Mouse (Mus musculus): Measurements from ENCODE around the gene Epc2. TPM values are rescaled to one million over a fixed set of nuclear protein-coding genes. Genes with fewer than 3 reads are reported as not detected.

Epc2 gene
- 11.9 and 12.7 TPM in 2 replicates for polyA plus RNA-seq (2014; fragmentation: Nextera tagmentation; extraction: Ambion mirVana)

GRCm38 (mm10) chr2:49450931-49451636, at the start of gene Epc2:
Epc2 (plus strand) TSS chr2:49451486.
- Histone ChIP-seq H3K9me3 (ENCODE audit: control insufficient read depth, low read length) (no peaks in the 10 kb centered on the region), H3K9ac (ENCODE audit: low read length) (peak within 1 kb of the TSS; percentile 99), H3K36me3 (ENCODE audit: control insufficient read depth, insufficient read depth, low read length) (no peaks in the 10 kb centered on the region), H3K27me3 (ENCODE audit: control insufficient read depth, insufficient read depth, low read length) (no peaks in the 10 kb centered on the region), H3K27ac (replicated peaks; ENCODE audit: low read depth, low read length) (peak within 1 kb of the TSS; percentile 100), H3K4me2 (ENCODE audit: low read depth, severe bottlenecking) (peak within 1 kb of the TSS; percentile 83), H3K4me3 (ENCODE audit: low read depth, low read length) (peak within 1 kb of the TSS; percentile 80), H3K4me1 (ENCODE audit: control insufficient read depth, insufficient read depth, low read length) (peaks cover 10% of the 10 kb centered on the region)
- WGBS = 0% methylated on average over 66 of the region's 88 CpGs
- ATAC-seq (ENCODE audit: insufficient number of reproducible peaks, low FRiP score, low TSS enrichment, low read depth) (peak; percentile 77), DNase-seq (ENCODE audit: low spot score) (peak; percentile 92)

GRCm38 (mm10) chr2:49405954-49406353, 45.3 kb upstream of the Epc2 start:
- Histone ChIP-seq H3K4me2 (ENCODE audit: low read depth, severe bottlenecking) (no peak overlapping the region), H3K27ac (replicated peaks; ENCODE audit: low read depth, low read length) (no peak overlapping the region), H3K9me3 (ENCODE audit: control insufficient read depth, low read length) (no peaks in the 10 kb centered on the region), H3K9ac (ENCODE audit: low read length) (no peak overlapping the region), H3K4me1 (ENCODE audit: control insufficient read depth, insufficient read depth, low read length) (no peaks in the 10 kb centered on the region), H3K36me3 (ENCODE audit: control insufficient read depth, insufficient read depth, low read length) (no peaks in the 10 kb centered on the region), H3K4me3 (ENCODE audit: low read depth, low read length) (no peak overlapping the region), H3K27me3 (ENCODE audit: control insufficient read depth, insufficient read depth, low read length) (no peaks in the 10 kb centered on the region)
- 30% methylated on average over 2 of the region's 2 CpGs for WGBS
- no peak for ATAC-seq (ENCODE audit: insufficient number of reproducible peaks, low FRiP score, low TSS enrichment, low read depth)
- DNase-seq (ENCODE audit: low spot score) = no peak

DNA sequence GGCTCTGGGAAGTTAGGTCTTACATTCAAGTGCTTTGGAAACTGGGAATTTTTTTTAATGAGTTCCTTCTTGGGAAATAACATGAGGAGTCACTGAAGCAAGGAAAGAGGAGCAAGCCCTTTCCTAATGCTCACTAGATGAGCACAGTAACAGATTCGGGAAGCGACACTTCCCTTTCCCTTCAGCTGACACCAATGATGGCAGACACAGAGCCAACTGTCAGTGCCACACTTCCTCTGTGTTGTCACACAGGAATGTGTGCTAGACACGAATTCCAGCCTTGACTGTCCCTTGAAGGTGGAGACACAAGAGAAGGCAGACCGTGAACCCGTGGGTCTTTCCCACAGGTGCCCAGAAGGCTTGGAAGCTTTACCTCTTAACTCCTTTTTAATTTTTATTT, 39.6 kb upstream of the Epc2 start:
- no peak for DNase-seq (ENCODE audit: low spot score)
- no peak overlapping the region for H3K9ac ChIP-seq (ENCODE audit: low read length)
- no peaks in the 10 kb centered on the region for H3K4me1 ChIP-seq (ENCODE audit: control insufficient read depth, insufficient read depth, low read length)
- no peak overlapping the region for H3K4me2 ChIP-seq (ENCODE audit: low read depth, severe bottlenecking)
- H3K27ac ChIP-seq (replicated peaks; ENCODE audit: low read depth, low read length) = no peak overlapping the region
- no peaks in the 10 kb centered on the region for H3K36me3 ChIP-seq (ENCODE audit: control insufficient read depth, insufficient read depth, low read length)
- H3K9me3 ChIP-seq (ENCODE audit: control insufficient read depth, low read length) = no peaks in the 10 kb centered on the region
- 88% methylated on average over 5 of the region's 5 CpGs for WGBS
- no peak overlapping the region for H3K4me3 ChIP-seq (ENCODE audit: low read depth, low read length)
- no peaks in the 10 kb centered on the region for H3K27me3 ChIP-seq (ENCODE audit: control insufficient read depth, insufficient read depth, low read length)
- no peak for ATAC-seq (ENCODE audit: insufficient number of reproducible peaks, low FRiP score, low TSS enrichment, low read depth)

DNA sequence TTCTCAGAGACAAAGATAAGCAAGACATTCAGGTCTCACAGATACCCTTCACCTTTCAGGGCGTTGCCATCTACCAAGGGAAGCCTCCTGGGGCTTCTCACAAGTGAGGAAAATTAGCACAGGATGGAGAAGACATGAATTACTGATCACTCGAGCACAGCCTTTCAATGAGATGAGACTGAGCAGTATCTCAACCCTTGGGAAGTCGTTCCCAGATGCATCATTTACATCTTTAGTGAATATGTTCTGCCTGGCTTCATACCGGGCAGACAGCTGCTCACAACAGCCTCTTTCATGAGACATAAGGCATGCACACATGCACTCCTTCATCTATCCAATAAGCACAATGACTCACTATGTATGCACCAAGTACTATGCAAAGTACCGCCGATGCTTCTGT, 38.7 kb upstream of the Epc2 start:
- no peak overlapping the region for H3K9ac ChIP-seq (ENCODE audit: low read length)
- H3K4me2 ChIP-seq (ENCODE audit: low read depth, severe bottlenecking) = no peak overlapping the region
- no peak overlapping the region for H3K4me3 ChIP-seq (ENCODE audit: low read depth, low read length)
- H3K27me3 ChIP-seq (ENCODE audit: control insufficient read depth, insufficient read depth, low read length) = no peaks in the 10 kb centered on the region
- H3K36me3 ChIP-seq (ENCODE audit: control insufficient read depth, insufficient read depth, low read length) = no peaks in the 10 kb centered on the region
- H3K4me1 ChIP-seq (ENCODE audit: control insufficient read depth, insufficient read depth, low read length) = no peaks in the 10 kb centered on the region
- no peak for ATAC-seq (ENCODE audit: insufficient number of reproducible peaks, low FRiP score, low TSS enrichment, low read depth)
- no peak for DNase-seq (ENCODE audit: low spot score)
- H3K27ac ChIP-seq (replicated peaks; ENCODE audit: low read depth, low read length) = no peak overlapping the region
- H3K9me3 ChIP-seq (ENCODE audit: control insufficient read depth, low read length) = no peaks in the 10 kb centered on the region
- WGBS = 71% methylated on average over 6 of the region's 6 CpGs

DNA sequence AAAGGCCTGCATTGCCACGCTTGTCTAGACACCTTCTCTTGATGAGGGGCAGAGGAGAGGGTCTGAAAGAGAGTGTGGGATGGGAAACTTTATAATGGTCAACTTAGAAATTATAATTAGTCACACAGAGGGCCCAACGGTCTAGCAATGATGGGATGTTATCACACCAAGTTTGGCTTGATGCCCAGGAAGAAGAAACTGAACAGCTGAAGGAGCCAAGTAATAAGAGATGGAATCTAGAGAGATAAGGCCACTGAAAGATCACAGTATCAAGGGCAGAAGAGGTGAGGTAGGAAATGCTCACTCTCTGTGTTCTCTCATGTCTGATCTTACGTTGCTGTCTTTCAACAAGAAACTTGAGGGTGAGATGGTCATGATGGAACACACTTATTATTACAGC, 35.4 kb upstream of the Epc2 start:
- DNase-seq (ENCODE audit: low spot score) (no peak), ATAC-seq (ENCODE audit: insufficient number of reproducible peaks, low FRiP score, low TSS enrichment, low read depth) (no peak)
- Histone ChIP-seq H3K4me2 (ENCODE audit: low read depth, severe bottlenecking) (no peak overlapping the region), H3K36me3 (ENCODE audit: control insufficient read depth, insufficient read depth, low read length) (no peaks in the 10 kb centered on the region), H3K4me1 (ENCODE audit: control insufficient read depth, insufficient read depth, low read length) (no peaks in the 10 kb centered on the region), H3K9me3 (ENCODE audit: control insufficient read depth, low read length) (no peaks in the 10 kb centered on the region), H3K27ac (replicated peaks; ENCODE audit: low read depth, low read length) (no peak overlapping the region), H3K4me3 (ENCODE audit: low read depth, low read length) (no peak overlapping the region), H3K9ac (ENCODE audit: low read length) (no peak overlapping the region), H3K27me3 (ENCODE audit: control insufficient read depth, insufficient read depth, low read length) (no peaks in the 10 kb centered on the region)
- 84% methylated on average over 3 of the region's 3 CpGs for WGBS

DNA sequence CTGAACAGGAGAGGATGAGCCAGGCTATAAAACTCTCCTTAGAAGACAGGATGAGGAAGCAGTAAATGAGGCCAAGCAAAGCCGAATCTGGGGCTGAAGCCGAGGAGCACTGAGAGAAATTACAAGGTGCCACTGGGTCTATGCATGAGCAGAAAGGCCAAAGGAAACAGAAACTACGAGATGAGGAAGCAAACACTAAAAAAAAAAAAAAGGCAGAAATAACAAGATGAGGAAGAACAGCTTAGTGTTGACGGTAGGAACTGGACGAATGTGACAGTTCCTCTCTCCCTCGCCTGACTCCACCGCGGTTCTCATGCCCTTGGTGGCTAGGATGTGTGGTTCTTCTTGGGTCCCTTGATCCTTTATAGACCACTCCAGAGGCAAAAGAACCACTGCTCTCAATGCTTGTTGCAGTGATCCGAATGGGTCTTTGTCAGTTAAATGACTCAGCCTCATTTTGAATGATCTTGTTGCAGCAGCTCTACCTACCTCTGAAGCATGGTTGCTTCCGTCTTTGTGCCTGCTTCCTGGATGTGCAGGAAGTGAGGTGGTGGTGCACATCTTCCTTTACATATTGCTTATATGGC, 34.2 kb upstream of the Epc2 start:
- H3K4me2 ChIP-seq (ENCODE audit: low read depth, severe bottlenecking) = no peak overlapping the region
- H3K9me3 ChIP-seq (ENCODE audit: control insufficient read depth, low read length) = no peaks in the 10 kb centered on the region
- H3K36me3 ChIP-seq (ENCODE audit: control insufficient read depth, insufficient read depth, low read length) = no peaks in the 10 kb centered on the region
- ATAC-seq (ENCODE audit: insufficient number of reproducible peaks, low FRiP score, low TSS enrichment, low read depth) = no peak
- H3K9ac ChIP-seq (ENCODE audit: low read length) = no peak overlapping the region
- WGBS = 69% methylated on average over 10 of the region's 10 CpGs
- no peak for DNase-seq (ENCODE audit: low spot score)
- no peak overlapping the region for H3K4me3 ChIP-seq (ENCODE audit: low read depth, low read length)
- no peaks in the 10 kb centered on the region for H3K4me1 ChIP-seq (ENCODE audit: control insufficient read depth, insufficient read depth, low read length)
- no peaks in the 10 kb centered on the region for H3K27me3 ChIP-seq (ENCODE audit: control insufficient read depth, insufficient read depth, low read length)
- H3K27ac ChIP-seq (replicated peaks; ENCODE audit: low read depth, low read length) = no peak overlapping the region

GRCm38 (mm10) chr2:49420396-49420795, 30.9 kb upstream of the Epc2 start:
- Histone ChIP-seq H3K36me3 (ENCODE audit: control insufficient read depth, insufficient read depth, low read length) (no peaks in the 10 kb centered on the region), H3K27me3 (ENCODE audit: control insufficient read depth, insufficient read depth, low read length) (no peaks in the 10 kb centered on the region), H3K4me3 (ENCODE audit: low read depth, low read length) (no peak overlapping the region), H3K4me2 (ENCODE audit: low read depth, severe bottlenecking) (no peak overlapping the region), H3K4me1 (ENCODE audit: control insufficient read depth, insufficient read depth, low read length) (no peaks in the 10 kb centered on the region), H3K27ac (replicated peaks; ENCODE audit: low read depth, low read length) (no peak overlapping the region), H3K9ac (ENCODE audit: low read length) (no peak overlapping the region), H3K9me3 (ENCODE audit: control insufficient read depth, low read length) (no peaks in the 10 kb centered on the region)
- 90% methylated on average over 3 of the region's 3 CpGs for WGBS
- ATAC-seq (ENCODE audit: insufficient number of reproducible peaks, low FRiP score, low TSS enrichment, low read depth) (no peak), DNase-seq (ENCODE audit: low spot score) (no peak)

- ATAC-seq (ENCODE audit: insufficient number of reproducible peaks, low FRiP score, low TSS enrichment, low read depth) (no peak), DNase-seq (ENCODE audit: low spot score) (no peak)
- no peaks in the 10 kb centered on the region for H3K27me3 ChIP-seq (ENCODE audit: control insufficient read depth, insufficient read depth, low read length)
- no peak overlapping the region for H3K9ac ChIP-seq (ENCODE audit: low read length)
- no peak overlapping the region for H3K27ac ChIP-seq (replicated peaks; ENCODE audit: low read depth, low read length)
- H3K36me3 ChIP-seq (ENCODE audit: control insufficient read depth, insufficient read depth, low read length) = no peaks in the 10 kb centered on the region
- no peak overlapping the region for H3K4me3 ChIP-seq (ENCODE audit: low read depth, low read length)
- 71% methylated on average over 2 of the region's 2 CpGs for whole genome bisulfite sequencing
- no peaks in the 10 kb centered on the region for H3K9me3 ChIP-seq (ENCODE audit: control insufficient read depth, low read length)
- no peaks in the 10 kb centered on the region for H3K4me1 ChIP-seq (ENCODE audit: control insufficient read depth, insufficient read depth, low read length)
- H3K4me2 ChIP-seq (ENCODE audit: low read depth, severe bottlenecking) = no peak overlapping the region
These were observed 27.4 kb upstream of the Epc2 start for GRCm38 (mm10) chr2:49423857-49424256.

Data from limb, embryonic 11.5 days (tissue).